Mouse (Mus musculus) olfactory bulb, adult 2 months (tissue): ENCODE results near the gene Taf6l.
A peak's percentile ranks its signal among the peaks of the same experiment; 100 is the strongest.

Source experiments
- CTCF ChIP-seq: fragments of 200-500 bp; IDR thresholded peaks from 2 replicates; pipeline ENCODE4 v1.5.1; 2012; ENCODE audit warnings: low read depth, mild to moderate bottlenecking, low read length, moderate library complexity; ENCODE audit not compliant: insufficient read depth
- POLR2A ChIP-seq: fragments of 200-500 bp; IDR thresholded peaks from 2 replicates; pipeline ENCODE4 v1.6.1; 2012; ENCODE audit warnings: mild to moderate bottlenecking, low read depth, low read length, moderate library complexity; ENCODE audit not compliant: insufficient read depth

DNA sequence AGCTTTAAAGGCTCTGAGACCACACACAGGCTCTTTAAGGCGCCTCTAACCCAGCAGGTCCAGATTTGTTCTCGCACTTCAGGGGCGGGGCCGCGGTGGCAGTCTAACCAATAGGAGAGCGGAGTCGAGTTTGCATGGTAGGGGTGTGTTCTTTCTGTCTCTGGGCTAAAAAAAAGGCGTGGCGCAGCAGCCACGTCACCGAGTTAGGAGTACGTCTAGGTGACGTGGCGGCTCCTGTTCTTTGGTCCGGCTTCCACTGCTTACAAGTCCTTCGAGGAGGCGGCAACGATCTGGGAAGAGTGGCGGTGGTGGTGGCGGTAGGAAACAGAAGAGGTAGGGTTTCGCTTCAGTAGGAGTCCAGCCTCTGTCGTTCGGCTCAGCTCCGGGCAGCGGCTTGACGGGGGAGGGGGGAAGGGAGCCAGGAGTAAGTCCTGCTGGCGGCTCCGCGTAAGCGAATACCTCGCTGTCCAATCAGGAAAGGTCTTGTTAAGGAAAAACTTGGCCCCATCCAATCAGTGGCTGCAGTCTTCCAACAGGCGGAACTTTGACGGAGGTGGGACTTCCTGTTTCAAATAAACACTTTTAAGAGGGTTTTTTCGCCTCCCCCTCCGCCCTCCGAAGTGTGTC is 44.9 kb downstream of the Taf6l start, which contains the start of gene Stx5a:
- TF ChIP-seq CTCF, result no peak
- TF ChIP-seq POLR2A, result peak; percentile 39
